Mouse (Mus musculus): ENCODE results near the gene Npdc1. TPM values are rescaled to one million over a fixed set of nuclear protein-coding genes. Genes with fewer than 3 reads are reported as not detected.

The Npdc1 gene
- total and polyA plus RNA-seq, 2 experiments from 2014 or later, result 234 to 481 TPM

DNA sequence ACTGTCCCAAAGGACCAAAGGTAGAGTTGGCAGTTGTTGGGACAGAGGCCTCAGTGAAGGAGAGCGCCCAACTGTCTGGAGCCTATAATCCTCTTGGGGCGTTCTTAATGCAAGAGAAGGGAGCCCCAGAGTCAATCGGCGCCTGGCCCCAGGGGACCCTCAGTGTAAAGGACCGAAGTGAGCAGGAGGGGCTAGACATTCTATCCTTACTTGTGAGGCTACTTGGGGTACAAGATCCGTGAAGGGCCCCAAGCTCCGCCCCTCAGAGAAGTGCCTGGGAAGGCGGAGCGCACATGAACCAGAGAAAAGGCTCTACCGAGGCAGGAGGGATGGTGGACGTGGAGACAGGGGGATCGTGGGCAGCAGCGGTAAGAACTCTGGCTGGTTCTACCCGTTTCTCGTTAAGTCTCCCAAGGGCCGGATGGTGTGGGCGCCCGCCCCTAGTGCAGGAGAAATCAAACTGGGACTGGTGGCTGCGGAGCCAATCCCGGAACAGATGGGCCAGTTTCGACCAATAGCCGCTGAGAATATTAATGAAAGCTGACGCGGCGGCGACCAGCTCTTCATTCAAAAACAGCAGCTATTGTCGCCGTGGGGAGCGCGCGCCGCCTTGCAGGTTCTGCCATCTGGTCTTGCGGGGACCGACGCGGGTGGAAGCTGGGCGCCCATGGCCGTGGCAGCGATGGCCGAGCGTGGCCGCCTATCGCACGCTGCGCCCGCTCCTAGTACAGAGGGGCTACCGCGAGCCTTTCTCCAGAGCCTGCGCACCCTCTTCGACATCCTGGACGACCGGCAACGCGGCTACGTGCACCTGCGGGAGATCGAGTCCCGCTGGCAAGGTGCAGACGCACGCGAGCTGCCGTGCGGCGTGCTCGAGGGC lies 27.1 kb upstream of the Npdc1 start, which contains the start of gene Sapcd2:
Gene Sapcd2, plus strand, starts transcription at position 558 of the 880 bp plus-strand sequence.
- Histone ChIP-seq H3K4me2 (ENCODE audit: low read depth, low read length, poor library complexity, severe bottlenecking) (peak within 1 kb of the TSS; percentile 88), H3K9me3 (ENCODE audit: low read length) (no peaks in the 10 kb centered on the region), H3K36me3 (ENCODE audit: insufficient read depth, low read length) (no peaks in the 10 kb centered on the region), H3K4me1 (ENCODE audit: insufficient read depth, low read length) (0 out of 2 replicates have a peak, but pooled peaks cover 5% of the 10 kb centered on the region), H3K9ac (replicated peaks; ENCODE audit: low read length, poor library complexity, severe bottlenecking) (peak within 1 kb of the TSS; percentile 59), H3K4me3 (ENCODE audit: low read depth, low read length) (peak within 1 kb of the TSS; percentile 59), H3K27ac (ENCODE audit: low read depth, low read length) (peak within 1 kb of the TSS; percentile 1; the same call in 1 of the 2 replicates), H3K27me3 (ENCODE audit: insufficient read depth, low read length) (no peaks in the 10 kb centered on the region; the same call in 1 of the 2 replicates)
- WGBS, result 1% methylated on average over 65 of the region's 65 CpGs
- TF ChIP-seq CTCF (IDR thresholded peaks at IDR 0.05), result no peak; the same call in 1 of the 2 replicates
- DNase-seq (ENCODE audit: low spot score), result peak; percentile 93
- ATAC-seq (ENCODE audit: low FRiP score), result peak; percentile 90

DNA sequence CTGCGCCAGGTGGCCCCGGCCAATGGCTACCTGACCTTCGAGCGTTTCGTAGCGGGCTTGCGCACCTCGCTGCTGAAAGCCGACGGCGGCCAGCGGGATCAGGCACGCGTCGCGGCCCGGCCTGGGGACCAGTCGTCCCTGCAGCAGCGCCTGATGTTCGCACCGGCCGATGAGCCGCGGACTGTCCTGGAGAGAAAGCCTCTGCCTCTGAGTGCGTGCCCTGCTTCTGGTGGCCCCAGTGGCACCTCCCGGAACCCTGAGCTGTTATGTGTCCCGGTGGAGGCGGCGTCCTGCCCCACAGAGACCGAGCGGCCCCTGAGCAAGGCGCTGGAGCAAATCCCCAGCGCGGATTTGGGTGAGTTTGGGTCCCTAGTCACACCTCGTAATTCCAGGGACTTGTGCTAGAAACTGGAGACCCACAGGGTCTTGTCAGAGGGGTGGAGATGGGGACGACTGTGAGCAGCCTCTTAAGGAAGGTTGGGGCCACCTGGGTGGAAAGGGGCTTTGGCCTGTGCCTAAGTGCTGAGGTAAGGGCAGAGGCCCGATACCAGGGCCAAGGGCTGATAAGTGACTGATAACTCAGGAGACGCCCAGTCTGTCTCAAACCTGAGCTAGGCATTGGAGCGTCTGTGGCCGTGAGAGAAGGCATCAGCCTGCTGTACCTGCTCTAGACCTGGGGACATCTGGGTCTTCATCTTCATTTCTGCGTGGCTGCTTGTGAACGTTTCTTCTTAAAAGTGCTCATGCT lies 26.3 kb upstream of the Npdc1 start:
- 0 out of 2 replicates have a peak, but pooled peaks cover 5% of the 10 kb centered on the region for H3K4me1 ChIP-seq (ENCODE audit: insufficient read depth, low read length)
- no peaks in the 10 kb centered on the region for H3K36me3 ChIP-seq (ENCODE audit: insufficient read depth, low read length)
- ATAC-seq (ENCODE audit: low FRiP score) (peak; percentile 8; the same call in 1 of the 2 replicates), DNase-seq (ENCODE audit: low spot score) (no peak)
- H3K27me3 ChIP-seq (ENCODE audit: insufficient read depth, low read length), result no peaks in the 10 kb centered on the region; the same call in 1 of the 2 replicates
- peak overlapping the region; percentile 59 for H3K4me3 ChIP-seq (ENCODE audit: low read depth, low read length)
- no peak for TF ChIP-seq CTCF (IDR thresholded peaks at IDR 0.05)
- peak overlapping the region; percentile 59 for H3K9ac ChIP-seq (replicated peaks; ENCODE audit: low read length, poor library complexity, severe bottlenecking)
- H3K4me2 ChIP-seq (ENCODE audit: low read depth, low read length, poor library complexity, severe bottlenecking), result peak overlapping the region; percentile 88
- H3K27ac ChIP-seq (ENCODE audit: low read depth, low read length), result peak overlapping the region; percentile 1; the same call in 1 of the 2 replicates
- no peaks in the 10 kb centered on the region for H3K9me3 ChIP-seq (ENCODE audit: low read length)
- 1% methylated on average over 42 of the region's 42 CpGs for WGBS

GRCm38 (mm10) chr2:25373431-25373830 lies 25.7 kb upstream of the Npdc1 start:
- Histone ChIP-seq H3K4me2 (ENCODE audit: low read depth, low read length, poor library complexity, severe bottlenecking) (peak overlapping the region; percentile 88; the same call in 1 of the 2 replicates), H3K4me3 (ENCODE audit: low read depth, low read length) (peak overlapping the region; percentile 59), H3K27ac (ENCODE audit: low read depth, low read length) (no peak overlapping the region), H3K9me3 (ENCODE audit: low read length) (no peaks in the 10 kb centered on the region), H3K27me3 (ENCODE audit: insufficient read depth, low read length) (no peaks in the 10 kb centered on the region; the same call in 1 of the 2 replicates), H3K36me3 (ENCODE audit: insufficient read depth, low read length) (no peaks in the 10 kb centered on the region), H3K9ac (replicated peaks; ENCODE audit: low read length, poor library complexity, severe bottlenecking) (no peak overlapping the region), H3K4me1 (ENCODE audit: insufficient read depth, low read length) (0 out of 2 replicates have a peak, but pooled peaks cover 5% of the 10 kb centered on the region)
- ATAC-seq (ENCODE audit: low FRiP score), result no peak
- DNase-seq (ENCODE audit: low spot score), result peak; percentile 58
- WGBS, result 6% methylated on average over 2 of the region's 2 CpGs
- TF ChIP-seq CTCF (IDR thresholded peaks at IDR 0.05), result no peak

DNA sequence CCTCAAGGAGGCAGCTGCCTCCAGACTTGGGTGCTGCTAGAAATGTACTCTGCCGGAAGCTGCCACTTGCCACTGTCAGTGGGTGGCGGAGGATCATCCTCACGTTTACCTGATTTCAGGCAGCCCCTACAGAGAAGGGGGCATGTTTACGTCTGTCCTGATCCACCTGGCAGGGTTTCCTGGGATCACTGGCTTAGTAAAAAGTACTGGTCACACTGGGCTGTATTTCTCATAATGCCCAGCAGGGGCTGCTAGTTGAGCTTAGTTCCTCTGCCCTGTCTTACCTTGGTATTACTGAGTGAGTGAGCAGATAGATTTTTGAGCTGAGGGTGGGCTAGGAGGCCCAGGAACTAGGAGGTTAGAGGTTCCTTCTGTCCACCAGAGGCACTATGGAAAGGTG lies 22.6 kb upstream of the Npdc1 start:
- Histone ChIP-seq H3K27ac (ENCODE audit: low read depth, low read length) (no peak overlapping the region), H3K9me3 (ENCODE audit: low read length) (no peaks in the 10 kb centered on the region), H3K4me1 (ENCODE audit: insufficient read depth, low read length) (0 out of 2 replicates have a peak, but pooled peaks cover 5% of the 10 kb centered on the region), H3K36me3 (ENCODE audit: insufficient read depth, low read length) (no peaks in the 10 kb centered on the region), H3K9ac (replicated peaks; ENCODE audit: low read length, poor library complexity, severe bottlenecking) (no peak overlapping the region), H3K27me3 (ENCODE audit: insufficient read depth, low read length) (no peaks in the 10 kb centered on the region; the same call in 1 of the 2 replicates), H3K4me3 (ENCODE audit: low read depth, low read length) (no peak overlapping the region), H3K4me2 (ENCODE audit: low read depth, low read length, poor library complexity, severe bottlenecking) (no peak overlapping the region)
- TF ChIP-seq CTCF (IDR thresholded peaks at IDR 0.05), result peak; percentile 86
- DNase-seq (ENCODE audit: low spot score) (peak; percentile 79), ATAC-seq (ENCODE audit: low FRiP score) (peak; percentile 20; the same call in 1 of the 2 replicates)
- 68% methylated on average over 4 of the region's 4 CpGs for WGBS

GRCm38 (mm10) chr2:25384492-25384891 lies 14.7 kb upstream of the Npdc1 start:
- no peak for DNase-seq (ENCODE audit: low spot score)
- Histone ChIP-seq H3K9me3 (ENCODE audit: low read length) (no peaks in the 10 kb centered on the region), H3K4me1 (ENCODE audit: insufficient read depth, low read length) (no peaks in the 10 kb centered on the region), H3K27ac (ENCODE audit: low read depth, low read length) (no peak overlapping the region), H3K36me3 (ENCODE audit: insufficient read depth, low read length) (no peaks in the 10 kb centered on the region), H3K9ac (replicated peaks; ENCODE audit: low read length, poor library complexity, severe bottlenecking) (no peak overlapping the region), H3K4me3 (ENCODE audit: low read depth, low read length) (no peak overlapping the region), H3K27me3 (ENCODE audit: insufficient read depth, low read length) (no peaks in the 10 kb centered on the region), H3K4me2 (ENCODE audit: low read depth, low read length, poor library complexity, severe bottlenecking) (no peak overlapping the region)
- 78% methylated on average over 5 of the region's 5 CpGs for WGBS
- no peak for ATAC-seq (ENCODE audit: low FRiP score)
- TF ChIP-seq CTCF (IDR thresholded peaks at IDR 0.05), result no peak

All from midbrain, postnatal 0 days (tissue).